Mouse (Mus musculus) embryo, embryonic 10 days (tissue): ENCODE results near the gene 1700014D04Rik.
"Not testable (repeated sequence)": the region's sequence is repeated elsewhere in the genome, so short reads cannot be mapped to it uniquely, and the experiment has no call there.

Source experiments
- DNase-seq: peaks from one replicate; pipeline ENCODE4 v3.0.0-alpha.2; 2015; ENCODE audit warnings: low spot score

Gene 1700014D04Rik

DNA sequence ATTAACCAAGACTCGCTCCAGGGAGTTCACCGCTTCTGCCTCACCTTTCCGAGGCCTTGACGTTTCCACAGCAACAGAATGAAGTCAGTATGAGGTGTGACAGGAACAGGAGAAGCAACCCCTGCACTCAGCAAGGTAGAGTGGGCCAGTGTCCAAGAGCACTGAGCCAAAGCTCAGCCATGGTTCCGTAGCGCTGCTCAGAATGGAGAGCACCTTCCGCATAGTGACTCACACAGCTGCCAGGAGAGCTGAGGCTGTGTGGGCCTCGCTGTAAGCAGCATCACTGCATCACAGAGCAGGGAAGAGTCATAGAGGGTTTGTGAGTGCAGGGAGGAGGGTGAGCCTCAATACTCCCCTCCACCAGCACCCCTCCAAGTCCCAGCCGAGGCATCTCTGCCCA lies at the start of gene 1700014D04Rik:
1700014D04Rik (minus strand) TSS at position 42 of the 400 bp plus-strand sequence.
- DNase-seq, result no peak

DNA sequence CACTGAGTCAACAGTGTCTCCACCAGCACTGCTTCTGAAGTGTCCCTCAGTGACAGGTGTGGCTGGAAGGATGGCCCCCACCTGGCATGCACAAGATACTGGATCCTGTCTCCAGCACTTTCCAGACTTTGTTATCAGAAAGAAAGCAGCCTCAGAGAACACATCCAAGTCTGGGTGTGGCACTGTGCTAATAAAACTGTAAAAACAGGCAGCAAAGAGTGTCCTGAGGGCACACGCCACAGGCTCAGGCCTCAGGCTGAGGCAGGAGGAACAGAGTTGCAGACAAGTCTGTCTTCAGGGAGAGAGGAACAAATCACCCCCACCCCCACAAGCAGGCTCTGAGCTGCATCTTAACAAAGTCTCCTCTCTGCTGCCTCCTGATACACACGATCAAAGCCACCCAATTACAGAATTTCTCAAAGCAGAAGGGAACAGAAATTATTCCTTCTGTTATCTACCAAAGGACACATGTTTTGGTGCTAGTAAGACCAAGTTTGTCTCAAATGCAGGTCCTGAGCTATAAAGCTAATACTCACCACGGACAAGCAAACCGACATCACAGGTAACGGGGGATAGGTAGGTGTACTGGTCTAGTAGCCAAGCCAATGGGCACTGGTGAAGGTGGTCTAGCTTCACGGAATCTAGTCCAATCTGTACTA lies 49.4 kb upstream of the 1700014D04Rik start:
- DNase-seq, result no peak

GRCm38 (mm10) chr13:59794786-59795185 lies 48.2 kb upstream of the 1700014D04Rik start:
- DNase-seq, result no peak

GRCm38 (mm10) chr13:59782145-59782544 lies 35.6 kb upstream of the 1700014D04Rik start, which contains the start of gene Gm49354:
Gene Gm49354, minus strand, starts transcription at chr13:59782245.
- DNase-seq, result no peak

GRCm38 (mm10) chr13:59779744-59780264 lies 33.3 kb upstream of the 1700014D04Rik start:
- not testable (repeated sequence) for DNase-seq

- DNase-seq, result no peak
Measured at GRCm38 (mm10) chr13:59779213-59779612, 32.7 kb upstream of the 1700014D04Rik start.

DNA sequence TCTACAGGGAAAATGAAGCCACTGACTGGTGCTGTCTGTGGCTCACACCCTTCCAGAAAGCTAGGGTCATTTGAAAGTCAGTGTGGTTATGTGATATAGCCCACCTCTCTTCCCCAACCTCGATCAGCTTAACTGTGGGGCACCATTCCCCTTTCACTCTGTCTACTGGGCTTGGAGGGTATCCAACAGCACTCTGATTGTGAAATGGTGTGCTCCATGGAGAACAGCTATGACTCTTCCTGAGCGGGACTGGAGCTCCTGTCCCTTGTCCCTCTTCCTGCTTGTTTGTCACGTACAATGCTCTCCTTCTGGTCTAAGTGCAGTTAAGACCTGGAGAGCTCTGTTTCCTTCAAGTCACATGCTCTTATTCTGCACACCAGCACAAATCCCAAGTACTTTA lies 28.6 kb upstream of the 1700014D04Rik start:
- no peak for DNase-seq

DNA sequence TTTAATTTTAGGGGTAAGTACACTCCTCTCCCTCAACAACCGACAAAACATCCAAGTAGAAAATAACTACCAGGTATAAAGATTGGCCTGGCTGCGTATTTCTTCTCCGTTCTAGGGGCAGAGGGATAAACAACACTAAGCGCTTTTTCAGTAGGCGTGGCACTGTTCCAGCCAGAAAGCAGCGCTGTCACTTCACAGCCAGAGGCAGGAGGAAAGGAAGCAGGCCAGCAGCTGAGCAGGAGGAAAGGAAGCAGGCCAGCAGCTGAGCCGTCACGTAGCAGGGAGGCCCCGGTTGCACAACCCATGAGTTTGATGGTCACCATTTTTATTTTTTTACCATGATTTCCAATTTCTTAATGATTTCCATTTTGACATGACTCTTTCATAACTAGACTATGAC lies 24.7 kb upstream of the 1700014D04Rik start:
- DNase-seq, result peak; percentile 39

GRCm38 (mm10) chr13:59770847-59771246 lies 24.3 kb upstream of the 1700014D04Rik start:
- no peak for DNase-seq

DNA sequence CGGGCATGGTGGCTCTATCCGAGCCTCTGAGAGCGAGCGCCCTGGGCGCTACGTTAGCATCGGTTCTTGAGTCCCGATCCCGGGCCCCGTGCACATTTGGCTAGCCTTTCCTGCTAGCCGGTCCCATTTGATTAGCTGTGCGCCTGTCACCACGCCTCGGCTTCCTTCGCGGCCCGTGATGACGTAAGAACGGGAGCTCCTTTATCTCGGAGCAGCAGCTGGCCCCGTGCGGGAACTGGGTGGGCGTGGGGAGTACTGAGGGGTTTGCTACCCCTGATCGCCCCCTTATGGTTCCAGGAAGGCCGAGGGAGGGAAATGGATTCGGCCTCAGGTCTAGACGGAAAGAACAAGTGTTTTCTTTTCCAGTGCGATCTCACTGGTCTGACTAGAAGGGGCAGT lies 23.6 kb upstream of the 1700014D04Rik start:
- peak; percentile 95 for DNase-seq

DNA sequence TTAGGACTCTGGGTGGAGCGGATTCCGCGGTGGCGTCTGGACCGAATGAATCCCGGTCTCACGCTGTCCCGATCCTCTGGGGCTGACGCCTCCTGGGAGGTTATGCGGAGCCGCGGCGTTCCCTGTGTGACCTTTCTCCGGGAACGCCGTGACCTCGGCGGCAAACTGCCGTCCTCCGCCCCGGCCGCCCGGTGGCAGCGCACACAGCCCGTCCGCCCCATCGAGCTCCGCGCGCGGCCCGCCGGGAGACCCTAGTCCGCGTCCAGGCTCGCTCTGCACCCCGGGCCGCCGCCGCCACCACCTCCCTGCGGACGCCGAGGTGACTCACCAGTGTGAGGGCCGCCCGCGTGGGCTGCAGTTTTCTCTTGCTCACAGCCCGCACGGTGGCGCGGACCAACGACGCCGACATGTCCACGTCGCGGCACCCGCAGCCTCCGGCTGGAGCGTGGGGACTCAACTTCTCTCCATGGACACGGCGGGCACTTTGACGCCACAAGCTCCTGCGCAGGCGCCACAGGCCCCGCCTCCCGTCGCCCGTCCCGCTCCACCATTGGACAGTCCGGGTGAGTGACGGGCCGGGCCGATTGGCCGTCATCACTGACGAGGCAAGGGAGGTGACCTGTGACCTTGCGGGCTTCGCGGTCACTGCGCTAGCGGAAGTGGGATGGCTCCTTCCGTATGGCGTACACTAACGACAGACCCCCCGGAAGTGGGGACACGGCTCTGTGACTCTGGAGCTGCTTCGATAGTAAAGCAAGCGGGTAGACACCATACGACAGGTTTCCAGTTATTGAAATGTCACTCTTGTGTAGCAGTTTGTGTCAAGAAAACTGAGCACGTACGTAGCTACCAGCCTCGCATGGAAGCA lies 23.0 kb upstream of the 1700014D04Rik start, which contains the start of gene Isca1:
Isca1 (minus strand) TSS at position 515 of the 868 bp plus-strand sequence.
- DNase-seq, result peak; percentile 99

GRCm38 (mm10) chr13:59768531-59768930 lies 22.0 kb upstream of the 1700014D04Rik start:
- DNase-seq, result no peak

DNA sequence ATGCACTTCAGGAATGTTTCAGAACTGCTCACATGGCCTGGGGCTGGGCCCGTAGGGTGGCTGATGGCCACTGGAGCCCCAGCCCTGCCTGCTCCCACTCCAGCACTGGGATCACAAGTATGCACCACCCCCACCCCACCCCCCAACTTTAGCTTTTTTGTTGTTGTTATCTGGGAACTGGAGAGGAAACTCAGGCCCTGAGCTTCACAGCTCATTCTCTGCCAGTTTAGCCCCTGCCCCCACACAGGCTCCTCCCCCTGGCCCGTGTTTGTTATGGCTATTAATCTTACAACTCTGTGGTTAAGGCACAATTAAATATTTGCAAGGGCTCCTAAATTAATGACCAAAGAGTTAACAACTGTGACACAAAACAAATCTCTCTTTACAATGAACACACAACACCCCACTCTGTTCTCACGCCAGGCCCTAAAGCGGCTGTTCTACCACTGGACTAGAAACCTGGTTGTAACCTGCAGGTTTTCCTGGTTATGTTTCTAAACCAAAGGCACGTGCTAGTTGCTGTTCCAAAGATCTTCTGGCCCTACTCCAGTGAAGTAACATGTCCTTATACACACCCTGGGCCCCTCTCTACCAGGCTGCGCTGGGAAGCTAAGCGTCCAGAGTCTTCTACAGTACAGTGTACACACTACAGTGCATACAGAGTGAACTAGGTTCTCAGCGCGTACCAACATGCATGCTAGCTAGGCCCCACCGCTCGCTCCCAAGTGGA lies 20.4 kb upstream of the 1700014D04Rik start:
- DNase-seq, result no peak

DNA sequence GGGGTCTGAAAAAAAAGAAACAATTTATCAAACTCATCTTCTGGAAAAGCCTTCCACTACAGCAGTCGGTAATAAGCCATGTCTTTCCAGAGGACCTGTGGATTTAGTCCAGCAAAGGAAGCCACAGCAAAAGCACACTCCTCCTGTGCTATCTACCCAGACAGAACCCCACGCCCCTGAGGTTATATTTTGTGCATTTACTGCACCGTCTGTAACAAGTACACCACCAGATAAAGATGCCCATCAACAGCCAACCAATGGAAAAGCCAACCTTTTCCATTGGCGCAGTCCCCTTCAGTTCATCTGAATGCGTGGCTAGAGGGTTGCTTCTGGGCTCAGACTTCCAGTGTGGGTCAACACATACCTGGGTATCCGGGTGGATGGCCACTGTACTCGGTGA lies 16.2 kb upstream of the 1700014D04Rik start:
- DNase-seq, result no peak

DNA sequence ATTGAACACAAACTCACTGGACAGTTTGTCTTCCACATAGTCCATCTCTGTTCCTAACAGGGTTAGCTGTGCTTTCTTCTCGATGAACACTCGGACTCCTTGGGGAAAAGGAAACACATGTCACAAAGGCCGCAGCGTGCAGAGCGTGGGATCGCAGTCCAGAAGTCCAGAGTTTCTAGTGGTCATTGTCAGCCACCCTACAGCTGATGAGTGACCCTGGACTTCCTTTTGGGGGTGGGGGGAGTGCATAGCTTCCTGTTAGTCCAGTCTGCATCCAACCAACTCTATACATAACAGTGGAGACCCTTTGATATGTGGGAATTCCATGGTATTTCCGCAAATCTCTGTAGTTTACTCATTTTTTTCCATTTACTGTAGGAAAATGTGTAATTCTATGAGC lies 10.4 kb upstream of the 1700014D04Rik start:
- no peak for DNase-seq

DNA sequence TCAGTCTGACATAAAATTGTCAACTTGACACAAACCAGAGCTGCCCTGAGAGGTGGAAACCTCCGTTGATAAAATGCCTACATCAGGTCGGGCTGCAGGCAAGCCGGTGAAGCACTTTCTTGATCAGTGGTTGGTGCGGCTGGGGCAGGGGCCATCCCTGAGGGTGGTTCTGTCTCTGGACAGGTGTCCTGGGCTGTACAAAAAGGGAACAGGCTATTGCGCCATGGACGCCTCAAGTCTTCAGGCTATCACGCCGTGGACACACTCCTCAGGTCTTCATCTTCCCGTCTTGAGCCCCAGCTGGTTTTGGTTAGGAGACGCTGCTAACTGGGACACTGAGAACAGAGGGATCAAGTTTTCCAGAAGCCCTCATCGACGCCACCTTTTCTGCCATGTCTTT lies 3.8 kb upstream of the 1700014D04Rik start:
- DNase-seq, result no peak

- DNase-seq, result no peak
Measured at GRCm38 (mm10) chr13:59746164-59746563, 388 bp downstream of the 1700014D04Rik start.

- DNase-seq, result no peak
Measured at GRCm38 (mm10) chr13:59745462-59745861, 1.1 kb downstream of the 1700014D04Rik start.

DNA sequence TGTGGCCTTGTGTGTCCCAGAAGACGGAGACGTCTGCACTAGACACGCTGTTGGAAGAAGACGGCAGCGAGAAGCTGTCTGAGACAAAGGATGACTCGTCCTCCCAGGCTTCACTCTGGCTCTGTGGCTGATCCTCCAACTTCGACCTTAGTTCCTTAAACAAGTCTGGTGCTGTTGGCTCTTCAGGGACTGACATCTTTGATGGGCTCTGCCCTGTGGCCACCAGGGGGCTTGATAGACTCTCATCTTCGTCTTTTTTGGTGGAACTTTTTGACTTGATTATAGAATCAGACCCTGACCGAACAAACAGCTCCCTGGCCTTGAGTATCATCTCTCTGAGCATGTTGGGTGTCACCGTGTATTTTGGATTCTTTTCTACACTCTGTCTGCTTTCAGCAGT lies 4.9 kb downstream of the 1700014D04Rik start:
- no peak for DNase-seq

- no peak for DNase-seq
Measured at GRCm38 (mm10) chr13:59741096-59741495, 5.5 kb downstream of the 1700014D04Rik start.

DNA sequence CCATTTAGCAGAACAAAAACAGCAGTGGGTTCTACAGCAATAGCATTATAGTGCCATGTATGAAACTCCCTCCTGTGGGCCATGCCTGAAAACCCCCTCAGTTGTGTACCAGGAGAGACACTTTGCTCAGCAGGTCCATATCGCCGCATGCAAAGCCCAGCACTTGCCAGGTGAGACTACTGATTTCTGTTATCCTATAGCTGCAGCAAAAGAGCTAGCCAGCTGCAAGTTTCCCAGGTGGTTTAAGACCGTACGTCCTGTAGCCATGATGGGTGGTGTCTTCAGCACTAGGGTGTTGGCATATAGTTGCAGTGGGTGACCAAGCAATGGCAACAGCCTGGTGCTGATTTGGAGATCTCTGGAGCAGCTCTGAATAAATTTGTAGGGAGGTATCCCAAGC lies 7.2 kb downstream of the 1700014D04Rik start:
- DNase-seq, result no peak

DNA sequence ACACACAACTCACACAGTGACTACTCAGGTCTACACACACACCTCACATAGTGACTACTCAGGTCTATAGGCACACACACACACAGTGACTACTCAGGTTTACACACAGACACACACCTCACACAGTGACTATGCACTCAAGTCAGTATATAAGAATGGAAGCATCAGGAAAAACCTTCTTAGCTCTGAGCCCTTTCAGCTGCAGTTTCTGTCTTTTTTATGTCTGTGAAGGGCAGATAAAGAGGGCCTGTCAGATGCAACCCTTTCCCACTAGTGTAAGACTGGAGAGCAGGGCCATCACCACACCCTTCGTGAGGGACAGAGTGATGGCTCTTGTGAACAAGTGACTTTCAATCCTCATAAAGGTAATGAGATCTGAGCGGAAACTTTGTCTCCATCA lies 8.1 kb downstream of the 1700014D04Rik start:
- no peak for DNase-seq
